Mouse (Mus musculus) right cerebral cortex, adult 18-20 months (tissue): ENCODE data around the gene Olfr1555-ps1.
"Not testable (repeated sequence)": the region's sequence is repeated elsewhere in the genome, so short reads cannot be mapped to it uniquely, and the experiment has no call there.

Source experiments
- DNase-seq: peaks from one replicate; pipeline ENCODE4 v3.0.0; 2022; ENCODE audit warnings: mixed read lengths

Gene Olfr1555-ps1

GRCm38 (mm10) chr19:12170062-12170599 lies at the start of gene Olfr1555-ps1:
Gene Olfr1555-ps1, minus strand, starts transcription at chr19:12170112.
- DNase-seq = not testable (repeated sequence)

GRCm38 (mm10) chr19:12200334-12200733 lies 30.4 kb upstream of the Olfr1555-ps1 start, which contains the start of gene Olfr1431:
Gene Olfr1431, plus strand, starts transcription at chr19:12200634.
- no peak for DNase-seq

GRCm38 (mm10) chr19:12199076-12199475 lies 29.2 kb upstream of the Olfr1555-ps1 start:
- DNase-seq = not testable (repeated sequence)

GRCm38 (mm10) chr19:12175431-12175830 lies 5.5 kb upstream of the Olfr1555-ps1 start:
- DNase-seq = peak; percentile 18

GRCm38 (mm10) chr19:12145452-12145851 lies 24.5 kb downstream of the Olfr1555-ps1 start:
- DNase-seq = peak; percentile 40

GRCm38 (mm10) chr19:12143356-12143755 lies 26.6 kb downstream of the Olfr1555-ps1 start:
- DNase-seq = peak; percentile 74

GRCm38 (mm10) chr19:12134289-12134688 lies 35.6 kb downstream of the Olfr1555-ps1 start:
- peak; percentile 34 for DNase-seq

- no peak for DNase-seq
Observed at GRCm38 (mm10) chr19:12123103-12123502, 46.8 kb downstream of the Olfr1555-ps1 start, which contains the start of gene Olfr76. Gene Olfr76, minus strand, starts transcription at chr19:12123203.

GRCm38 (mm10) chr19:12116464-12116863 lies 53.4 kb downstream of the Olfr1555-ps1 start:
- DNase-seq = no peak

- DNase-seq = no peak
Observed at GRCm38 (mm10) chr19:12115797-12116196, 54.1 kb downstream of the Olfr1555-ps1 start, which contains the start of gene Olfr1428. Gene Olfr1428, minus strand, starts transcription at chr19:12115897.
